Mouse (Mus musculus) hindbrain, embryonic 11.5 days (tissue): ENCODE data around the gene Osbpl9. TPM values are rescaled to one million over a fixed set of nuclear protein-coding genes. Genes with fewer than 3 reads are reported as not detected.
A peak's percentile ranks its signal among the peaks of the same experiment; 100 is the strongest.

Source experiments
- ATAC-seq: fragments of 200-750 bp; cut with Nextera tagmentation; 2 replicates; pipeline ENCODE4 v1.8.0; 2017; ENCODE audit warnings: mild to moderate bottlenecking, moderate TSS enrichment, moderate library complexity; ENCODE audit not compliant: low FRiP score
- DNase-seq: peaks from one replicate; pipeline ENCODE4 v3.0.0-alpha.2; 2015; ENCODE audit warnings: low spot score
- H3K27ac ChIP-seq: fragments of 300-500 bp; sonication (generic); 2 replicates; pipeline ENCODE4 v1.5.1; 2014; ENCODE audit warnings: mild to moderate bottlenecking, low read depth, low read length
- H3K27me3 ChIP-seq: fragments of 300-500 bp; sonication (generic); 2 replicates; pipeline ENCODE4 v1.6.1; 2014; ENCODE audit warnings: mild to moderate bottlenecking, low read length, moderate library complexity, mixed read lengths; ENCODE audit not compliant: control insufficient read depth, insufficient read depth
- H3K36me3 ChIP-seq: fragments of 300-500 bp; sonication (generic); 2 replicates; pipeline ENCODE4 v1.6.1; 2014; ENCODE audit warnings: mild to moderate bottlenecking, low read length, moderate library complexity, mixed read lengths; ENCODE audit not compliant: control insufficient read depth, insufficient read depth
- H3K4me1 ChIP-seq: fragments of 300-500 bp; sonication (generic); replicated peaks from 2 replicates; pipeline ENCODE4 v1.6.1; 2014; ENCODE audit warnings: low read length, mixed read lengths; ENCODE audit not compliant: control insufficient read depth, insufficient read depth
- H3K4me2 ChIP-seq: fragments of 300-500 bp; sonication (generic); replicated peaks from 2 replicates; pipeline ENCODE4 v1.6.1; 2014; ENCODE audit warnings: mild to moderate bottlenecking, low read depth, low read length
- H3K4me3 ChIP-seq: fragments of 300-500 bp; sonication (generic); 2 replicates; pipeline ENCODE4 v1.5.1; 2014; ENCODE audit warnings: low read depth, low read length
- H3K9ac ChIP-seq: fragments of 300-500 bp; sonication (generic); 2 replicates; pipeline ENCODE4 v1.6.1; 2014; ENCODE audit warnings: low read depth, low read length
- H3K9me3 ChIP-seq: fragments of 300-500 bp; sonication (generic); 2 replicates; pipeline ENCODE4 v1.6.1; 2016; ENCODE audit warnings: low read length; ENCODE audit not compliant: control insufficient read depth
- WGBS: fragments of 180-500 bp; shearing (Covaris S2); extraction: QIAGEN DNeasy Blood & Tissue Kit; methylation state at CpG from one replicate; pipeline ENCODE4 v1.1.7; 2014; 5-methylcytosine and 5-hydroxymethylcytosine counted together
- polyA plus RNA-seq: library from polyadenylated mRNA; unstranded; fragments of >200 nt; fragmentation: Nextera tagmentation; extraction: Ambion mirVana; gene quantifications from 2 replicates; pipeline ENCODE4 v1.2.1, GENCODE M21; 2014

Gene Osbpl9
- polyA plus RNA-seq, 1 experiment from 2014 or later, result 77.3 TPM

DNA sequence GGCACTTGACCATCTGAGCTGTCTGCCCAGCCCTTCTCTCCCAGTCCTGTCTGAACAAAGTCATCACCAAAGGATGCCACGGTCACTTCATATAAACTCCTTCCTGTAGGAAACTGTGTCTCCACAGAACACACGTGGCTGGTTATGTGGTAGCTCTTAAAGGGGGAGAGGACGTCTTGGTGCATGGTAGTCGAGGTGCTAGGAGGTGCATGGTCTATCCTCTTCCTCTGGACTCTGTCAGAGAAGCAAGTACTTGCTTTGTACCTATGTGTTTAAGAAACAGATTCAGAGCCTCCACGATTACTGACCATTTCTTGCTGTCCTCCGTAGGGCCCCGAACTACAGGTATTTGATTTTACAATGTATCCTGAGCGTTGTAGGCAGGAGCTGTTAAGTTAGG, 144.4 kb downstream of the Osbpl9 start:
- Histone ChIP-seq H3K27me3 (no peaks in the 10 kb centered on the region), H3K4me1 (no peaks in the 10 kb centered on the region), H3K4me3 (no peak overlapping the region), H3K9me3 (no peaks in the 10 kb centered on the region), H3K4me2 (no peak overlapping the region), H3K36me3 (peaks cover 13% of the 10 kb centered on the region), H3K9ac (no peak overlapping the region), H3K27ac (no peak overlapping the region)
- ATAC-seq (no peak), DNase-seq (no peak)
- 97% methylated on average over 8 of the region's 8 CpGs for WGBS

DNA sequence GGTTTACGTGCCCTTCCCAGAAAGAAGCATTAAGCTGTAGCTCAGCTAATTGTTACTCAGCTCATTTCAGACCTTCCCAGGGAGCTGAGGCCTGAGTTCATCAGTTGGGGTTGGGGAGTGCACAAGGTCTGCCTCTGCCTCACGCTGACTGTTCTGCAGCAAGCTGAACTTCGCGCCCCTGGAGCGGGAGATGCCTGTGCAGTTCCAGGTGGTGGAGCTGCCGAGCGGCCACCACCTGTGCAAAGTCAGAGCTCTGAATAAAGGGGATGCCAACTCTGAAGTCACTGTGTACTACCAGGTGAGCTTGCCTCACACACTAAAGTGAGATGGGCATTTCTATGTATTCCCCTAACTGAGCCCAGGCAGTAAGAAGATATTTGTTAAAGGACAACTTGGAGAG, 145.7 kb downstream of the Osbpl9 start:
- Histone ChIP-seq H3K27me3 (no peaks in the 10 kb centered on the region), H3K36me3 (peaks cover 12% of the 10 kb centered on the region), H3K9me3 (no peaks in the 10 kb centered on the region), H3K4me1 (no peaks in the 10 kb centered on the region), H3K27ac (no peak overlapping the region), H3K9ac (no peak overlapping the region), H3K4me3 (no peak overlapping the region), H3K4me2 (no peak overlapping the region)
- 88% methylated on average over 7 of the region's 7 CpGs for WGBS
- ATAC-seq (no peak), DNase-seq (no peak)

DNA sequence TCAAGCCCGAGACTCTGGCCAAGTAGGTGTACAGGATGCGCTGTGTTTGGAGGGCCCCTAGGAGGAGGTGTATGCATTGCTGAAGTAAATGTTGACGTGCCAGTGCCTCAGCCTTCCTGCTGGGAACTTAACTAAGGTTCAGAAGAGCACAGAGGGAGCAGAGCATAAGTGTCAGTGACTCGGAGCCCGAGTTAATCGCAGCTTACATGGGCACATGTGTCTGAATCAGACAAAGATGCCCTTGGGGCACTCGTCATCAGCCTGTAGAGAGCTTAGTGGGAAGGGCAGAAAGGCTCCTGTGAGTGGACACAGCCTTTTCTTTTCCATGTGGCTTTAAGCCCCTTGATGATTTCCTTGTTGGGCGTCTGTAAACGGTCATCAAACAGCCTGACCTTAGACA, 148.1 kb downstream of the Osbpl9 start:
- DNase-seq, result no peak
- Histone ChIP-seq H3K4me1 (no peaks in the 10 kb centered on the region), H3K4me3 (no peak overlapping the region), H3K36me3 (peaks cover 10% of the 10 kb centered on the region; the same call in 1 of the 2 replicates), H3K27ac (no peak overlapping the region), H3K9me3 (no peaks in the 10 kb centered on the region), H3K4me2 (no peak overlapping the region), H3K27me3 (no peaks in the 10 kb centered on the region), H3K9ac (no peak overlapping the region)
- no peak for ATAC-seq
- WGBS, result 79% methylated on average over 9 of the region's 9 CpGs

DNA sequence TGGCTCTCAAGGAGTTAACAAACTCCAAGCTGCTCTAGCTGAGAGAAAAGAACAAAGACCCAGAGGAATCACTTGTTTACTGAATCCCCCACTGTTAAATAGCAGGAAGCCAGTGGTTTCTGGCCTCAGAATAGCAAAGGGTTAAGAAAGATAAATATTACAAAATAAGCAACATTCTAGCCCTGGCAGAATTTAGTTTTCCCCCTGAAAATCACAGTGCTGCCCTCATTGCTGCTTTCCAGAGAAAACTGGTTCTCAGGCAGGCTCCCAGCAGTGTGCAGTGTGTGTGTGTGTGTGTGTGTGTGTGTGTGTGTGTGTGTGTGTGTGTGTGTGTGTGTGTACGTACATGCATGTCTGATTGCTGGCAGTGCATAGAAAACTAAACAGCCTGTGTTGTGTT, 149.8 kb downstream of the Osbpl9 start:
- Histone ChIP-seq H3K36me3 (peaks cover 3% of the 10 kb centered on the region; the same call in 1 of the 2 replicates), H3K4me1 (no peaks in the 10 kb centered on the region), H3K9ac (no peak overlapping the region), H3K9me3 (no peaks in the 10 kb centered on the region), H3K4me3 (no peak overlapping the region), H3K27ac (no peak overlapping the region), H3K27me3 (no peaks in the 10 kb centered on the region), H3K4me2 (no peak overlapping the region)
- WGBS, result 64% methylated on average over 1 of the region's 1 CpGs
- ATAC-seq (no peak), DNase-seq (no peak)

DNA sequence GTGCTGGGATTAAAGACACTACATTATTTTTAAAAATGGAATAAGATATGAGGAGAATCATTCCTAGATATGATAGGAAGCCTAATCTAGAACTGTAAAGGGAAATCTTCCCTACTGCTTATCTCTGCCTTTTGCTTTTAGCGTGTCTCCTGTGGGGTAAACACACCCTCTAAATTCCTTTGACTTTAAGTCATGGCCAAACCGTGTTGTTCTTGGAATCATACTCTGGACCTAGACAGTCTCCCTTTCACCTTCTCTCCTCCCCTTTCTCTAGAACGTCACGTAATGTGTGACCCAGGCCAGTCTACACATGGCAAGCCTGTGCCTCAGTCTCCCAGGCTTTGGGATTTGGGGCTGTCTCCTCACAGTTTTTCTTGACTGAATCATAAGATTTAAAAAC, 153.8 kb downstream of the Osbpl9 start:
- no peaks in the 10 kb centered on the region for H3K4me1 ChIP-seq
- H3K27me3 ChIP-seq, result no peaks in the 10 kb centered on the region
- no peak overlapping the region for H3K4me2 ChIP-seq
- 84% methylated on average over 4 of the region's 4 CpGs for WGBS
- H3K9ac ChIP-seq, result no peak overlapping the region
- no peak overlapping the region for H3K27ac ChIP-seq
- H3K36me3 ChIP-seq, result peaks cover 8% of the 10 kb centered on the region; the same call in 1 of the 2 replicates
- DNase-seq, result no peak
- no peak for ATAC-seq
- H3K4me3 ChIP-seq, result no peak overlapping the region
- H3K9me3 ChIP-seq, result no peaks in the 10 kb centered on the region

DNA sequence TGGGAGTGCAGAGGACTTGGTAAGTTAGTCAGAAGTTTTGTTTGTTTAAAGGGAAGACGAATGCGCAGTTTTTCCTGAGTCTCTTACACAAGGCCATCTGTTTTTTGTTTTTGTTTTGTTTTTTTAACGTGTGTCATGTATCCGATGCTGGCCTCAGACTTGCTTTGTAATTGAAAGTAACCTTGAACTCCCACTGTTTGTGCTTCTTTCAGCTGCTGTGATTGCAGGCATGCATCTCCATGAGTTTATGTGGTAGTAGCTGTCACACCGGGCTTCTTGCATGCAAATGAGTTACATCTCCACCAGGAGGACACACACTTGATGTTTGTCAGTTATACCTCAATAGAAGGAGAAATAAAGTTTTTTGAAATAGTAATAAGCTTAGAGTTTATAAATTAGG, 158.3 kb downstream of the Osbpl9 start:
- Histone ChIP-seq H3K9ac (no peak overlapping the region), H3K36me3 (peaks cover 15% of the 10 kb centered on the region; the same call in 1 of the 2 replicates), H3K27me3 (no peaks in the 10 kb centered on the region), H3K9me3 (no peaks in the 10 kb centered on the region), H3K4me1 (no peaks in the 10 kb centered on the region), H3K4me2 (no peak overlapping the region), H3K27ac (no peak overlapping the region), H3K4me3 (no peak overlapping the region)
- WGBS, result 77% methylated on average over 5 of the region's 5 CpGs
- no peak for DNase-seq
- ATAC-seq, result no peak

DNA sequence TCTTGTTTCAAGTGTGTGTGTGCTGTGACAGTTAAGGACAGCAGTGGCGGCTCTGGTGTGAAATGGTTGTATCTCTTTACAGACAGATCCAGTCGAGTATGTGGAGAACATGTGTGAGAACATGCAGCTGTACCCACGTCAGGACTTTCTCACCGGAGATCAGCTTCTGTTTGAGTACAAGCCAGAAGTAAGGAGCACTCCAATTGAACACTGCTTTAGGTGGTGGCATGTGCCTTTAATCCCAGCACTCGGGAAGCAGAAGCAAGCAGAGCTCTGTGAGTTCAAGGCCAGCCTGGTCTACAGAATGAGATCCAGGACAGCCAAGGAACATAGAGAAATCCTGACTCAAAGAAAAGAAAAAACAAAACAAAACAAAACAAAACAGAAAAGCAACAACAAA, 158.8 kb downstream of the Osbpl9 start:
- Histone ChIP-seq H3K9ac (no peak overlapping the region), H3K4me1 (no peaks in the 10 kb centered on the region), H3K27me3 (no peaks in the 10 kb centered on the region), H3K27ac (no peak overlapping the region), H3K36me3 (peaks cover 15% of the 10 kb centered on the region; the same call in 1 of the 2 replicates), H3K9me3 (no peaks in the 10 kb centered on the region), H3K4me3 (no peak overlapping the region), H3K4me2 (no peak overlapping the region)
- ATAC-seq (no peak), DNase-seq (no peak)
- WGBS, result 91% methylated on average over 5 of the region's 5 CpGs

DNA sequence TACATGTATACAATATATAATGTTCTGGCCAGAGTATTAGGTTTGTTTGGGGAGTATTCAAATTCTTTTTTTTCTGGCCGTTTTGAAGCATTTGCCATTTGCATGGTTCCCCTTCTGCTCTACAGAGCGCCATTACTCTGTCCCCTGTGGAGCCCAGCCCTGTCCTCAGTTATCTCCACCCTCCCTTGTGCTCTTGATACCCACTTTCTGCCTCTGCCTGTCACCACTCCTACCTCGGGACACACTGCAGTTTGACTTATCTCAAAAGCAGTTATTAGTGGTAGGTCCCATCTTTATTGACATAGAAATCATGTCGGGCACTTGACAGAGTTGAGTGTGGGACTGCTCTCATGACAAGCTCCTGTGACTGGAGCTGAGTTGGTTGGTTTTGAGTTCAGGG, 159.3 kb downstream of the Osbpl9 start:
- no peak overlapping the region for H3K27ac ChIP-seq
- ATAC-seq, result no peak
- no peak overlapping the region for H3K4me3 ChIP-seq
- H3K9ac ChIP-seq, result no peak overlapping the region
- H3K4me1 ChIP-seq, result no peaks in the 10 kb centered on the region
- no peaks in the 10 kb centered on the region for H3K9me3 ChIP-seq
- no peak for DNase-seq
- H3K27me3 ChIP-seq, result no peaks in the 10 kb centered on the region
- WGBS, result 84% methylated on average over 4 of the region's 4 CpGs
- H3K4me2 ChIP-seq, result no peak overlapping the region
- peaks cover 15% of the 10 kb centered on the region; the same call in 1 of the 2 replicates for H3K36me3 ChIP-seq

DNA sequence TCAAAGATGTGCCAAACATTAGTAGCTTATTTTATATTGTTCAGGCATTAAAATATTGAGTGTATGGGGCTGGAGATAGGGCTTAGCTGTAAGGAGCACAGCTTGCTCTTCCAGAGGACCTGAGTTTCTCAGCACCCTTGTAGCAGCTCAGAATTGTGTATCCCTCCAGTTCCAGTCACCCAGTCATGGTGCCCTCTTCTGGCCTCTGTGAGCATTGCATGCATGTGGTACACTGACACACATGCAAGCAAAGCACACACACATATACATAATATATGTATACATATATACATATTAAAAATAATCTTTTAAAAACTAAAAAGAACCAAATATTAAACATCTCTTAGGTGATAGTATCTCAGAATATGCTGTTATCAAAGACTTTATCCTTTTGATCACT, 165.7 kb downstream of the Osbpl9 start:
- H3K4me1 ChIP-seq, result no peaks in the 10 kb centered on the region
- ATAC-seq, result no peak
- DNase-seq, result peak; percentile 74
- H3K4me2 ChIP-seq, result no peak overlapping the region
- H3K27ac ChIP-seq, result no peak overlapping the region
- H3K36me3 ChIP-seq, result peaks cover 5% of the 10 kb centered on the region; the same call in 1 of the 2 replicates
- no peaks in the 10 kb centered on the region for H3K27me3 ChIP-seq
- H3K9ac ChIP-seq, result no peak overlapping the region
- no peaks in the 10 kb centered on the region for H3K9me3 ChIP-seq
- no peak overlapping the region for H3K4me3 ChIP-seq
